Mouse (Mus musculus) liver, postnatal 0 days (tissue): ENCODE measurements around the gene A1bg.

Source experiments
- CTCF ChIP-seq: sonication (generic); IDR thresholded peaks from 2 replicates; pipeline ENCODE4 v1.5.1; 2016; ENCODE audit warnings: antibody characterized with exemption, low read depth
- EP300 ChIP-seq: IDR thresholded peaks from 2 replicates; pipeline ENCODE4 v1.6.1; 2016; ENCODE audit warnings: antibody characterized with exemption, low read depth, mild to moderate bottlenecking

DNA sequence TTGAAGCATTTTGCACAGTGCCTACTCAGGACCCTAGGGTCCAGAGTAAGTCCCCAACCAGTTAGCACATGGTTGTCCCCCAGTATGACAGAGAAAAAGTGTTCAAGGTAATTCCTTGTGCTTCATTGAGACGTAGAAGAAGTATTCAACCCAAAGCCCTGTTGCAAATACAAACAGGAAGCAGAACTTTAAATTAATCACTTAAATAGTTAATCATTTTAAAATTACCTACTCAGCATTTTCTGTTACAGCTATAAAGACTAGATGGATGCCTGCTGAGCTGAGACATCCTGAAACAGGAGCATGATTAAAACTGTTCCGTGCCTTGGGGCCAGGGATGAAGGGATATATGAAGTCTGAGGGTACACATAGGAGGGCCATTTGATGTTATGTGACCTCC is 26.8 kb downstream of the A1bg start:
- TF ChIP-seq EP300 (no peak), CTCF (no peak)
